ENCODE assay signal across 21 mouse cellular contexts in genomic region chr16:64908747-64909146, GRCm38 (mm10). TPM values are rescaled to one million over a fixed set of nuclear protein-coding genes. Genes with fewer than 3 reads are reported as not detected.
A peak's percentile ranks its signal among the peaks of the same experiment; 100 is the strongest.
DNase-seq lines count a peak whose midpoint lies in the region; ATAC-seq lines count a peak whose summit lies in the region.
"Had no signal": no experiment of that assay in that cellular context is flagged by ENCODE, and none has a peak within 500 bp of the region (broad histone marks: within the 10 kb centered on the region; RNA-seq: fewer than 3 reads in every experiment).

No protein-coding gene starts in this region.

- no peak overlapping the region for H3K4me3 ChIP-seq in kidney, embryonic 14.5 days (ENCODE audit: low read length)
- no peak overlapping the region for H3K4me3 ChIP-seq in kidney, embryonic 16.5 days (ENCODE audit: low read length)
- H3K4me3 ChIP-seq: embryonic facial prominence, embryonic 13.5 days; embryonic facial prominence, embryonic 15.5 days; erythroblast, embryonic 14.5 days; forebrain, embryonic 10.5 days; forebrain, embryonic 12.5 days had no signal

- H3K27me3 ChIP-seq in kidney, embryonic 14.5 days (ENCODE audit: control insufficient read depth, insufficient read depth, low read length): no peaks in the 10 kb centered on the region
- H3K27me3 ChIP-seq in kidney, embryonic 16.5 days (ENCODE audit: insufficient read depth, low read length): no peaks in the 10 kb centered on the region
- H3K27me3 ChIP-seq: embryonic facial prominence, embryonic 13.5 days; embryonic facial prominence, embryonic 15.5 days; forebrain, embryonic 12.5 days had no signal

- H3K9ac ChIP-seq in kidney, embryonic 14.5 days (ENCODE audit: low read depth, low read length): no peak overlapping the region
- H3K9ac ChIP-seq in kidney, embryonic 16.5 days (replicated peaks; ENCODE audit: low read length): no peak overlapping the region
- H3K9ac ChIP-seq: embryonic facial prominence, embryonic 13.5 days; embryonic facial prominence, embryonic 15.5 days; forebrain, embryonic 12.5 days had no signal

- no peaks in the 10 kb centered on the region for H3K36me3 ChIP-seq in kidney, embryonic 14.5 days (ENCODE audit: control insufficient read depth, insufficient read depth, low read length)
- H3K36me3 ChIP-seq in kidney, embryonic 16.5 days (ENCODE audit: insufficient read depth, low read length): no peaks in the 10 kb centered on the region
- H3K36me3 ChIP-seq: embryonic facial prominence, embryonic 13.5 days; embryonic facial prominence, embryonic 15.5 days; forebrain, embryonic 10.5 days; forebrain, embryonic 12.5 days had no signal

- WGBS in kidney, embryonic 14.5 days: 57% methylated on average over 10 of the region's 10 CpGs
- 53% methylated on average over 10 of the region's 10 CpGs for WGBS in kidney, embryonic 16.5 days

- no peak for DNase-seq in kidney, postnatal 36 days
- no peak for DNase-seq in kidney, adult 8-10 months
- DNase-seq: adrenal gland, adult 2 months; adrenal gland, postnatal 10 days; adrenal gland, postnatal 25 days; cerebellum, adult 11 months; cerebellum, adult 18-20 months; cerebellum, adult 8-10 months; cerebellum, adult 9-11 months; cerebellum, postnatal 14 days; cerebellum, postnatal 36 days; embryo, embryonic 11 days had no signal

- peak; percentile 57; the same call in 1 of the 2 replicates for ATAC-seq in kidney, embryonic 14.5 days (ENCODE audit: low FRiP score, low TSS enrichment)
- peak; percentile 71; the same call in 1 of the 2 replicates for ATAC-seq in kidney, embryonic 16.5 days (ENCODE audit: low FRiP score, low TSS enrichment)
- ATAC-seq: forebrain, embryonic 14.5 days; forebrain, embryonic 16.5 days had no signal

- H3K27ac ChIP-seq in kidney, embryonic 14.5 days (ENCODE audit: low read depth, low read length): no peak overlapping the region
- H3K27ac ChIP-seq in kidney, embryonic 16.5 days (ENCODE audit: low read length): no peak overlapping the region
- H3K27ac ChIP-seq: embryonic facial prominence, embryonic 13.5 days; embryonic facial prominence, embryonic 15.5 days; forebrain, embryonic 10.5 days; forebrain, embryonic 12.5 days had no signal

- H3K9me3 ChIP-seq in kidney, embryonic 14.5 days (ENCODE audit: control insufficient read depth, low read length): no peaks in the 10 kb centered on the region
- H3K9me3 ChIP-seq in kidney, embryonic 16.5 days (ENCODE audit: low read length): no peaks in the 10 kb centered on the region
- H3K9me3 ChIP-seq: embryonic facial prominence, embryonic 13.5 days; embryonic facial prominence, embryonic 15.5 days; forebrain, embryonic 10.5 days; forebrain, embryonic 12.5 days had no signal

- H3K4me2 ChIP-seq in kidney, embryonic 14.5 days (replicated peaks; ENCODE audit: low read depth, low read length): no peak overlapping the region
- no peak overlapping the region for H3K4me2 ChIP-seq in kidney, embryonic 16.5 days (replicated peaks; ENCODE audit: low read depth, low read length)
- H3K4me2 ChIP-seq: embryonic facial prominence, embryonic 13.5 days; embryonic facial prominence, embryonic 15.5 days; forebrain, embryonic 12.5 days had no signal

- H3K4me1 ChIP-seq in kidney, embryonic 14.5 days (ENCODE audit: control insufficient read depth, insufficient read depth, low read length): no peaks in the 10 kb centered on the region
- H3K4me1 ChIP-seq in kidney, embryonic 16.5 days (ENCODE audit: insufficient read depth, low read length): no peaks in the 10 kb centered on the region
- H3K4me1 ChIP-seq: embryonic facial prominence, embryonic 13.5 days; embryonic facial prominence, embryonic 15.5 days; forebrain, embryonic 10.5 days; forebrain, embryonic 12.5 days had no signal

RNA-seq across cellular contexts. Expression of gene Cggbp1, which starts 57.0 kb away (rescaled TPM):
- polyA plus RNA-seq in kidney, embryonic 14.5 days (2014; fragmentation: Nextera tagmentation; extraction: Ambion mirVana): 62.6 and 105 TPM in 2 replicates
- polyA plus RNA-seq in kidney, embryonic 16.5 days (2015; fragmentation: Nextera tagmentation; extraction: Ambion mirVana): 86.1 and 88.9 TPM in 2 replicates

RNA-seq across cellular contexts. Expression of gene Zfp654, which starts 57.3 kb away (rescaled TPM):
- polyA plus RNA-seq in kidney, embryonic 14.5 days (2014; fragmentation: Nextera tagmentation; extraction: Ambion mirVana): 5.0 and 8.6 TPM in 2 replicates
- 5.9 and 6.4 TPM in 2 replicates for polyA plus RNA-seq in kidney, embryonic 16.5 days (2015; fragmentation: Nextera tagmentation; extraction: Ambion mirVana)
